In genomic region chr5:136967592-136967991, GRCm38 (mm10) we compare ENCODE assay signal across 10 mouse cellular contexts. TPM values are rescaled to one million over a fixed set of nuclear protein-coding genes. Genes with fewer than 3 reads are reported as not detected.
DNase-seq lines count a peak whose midpoint lies in the region; ATAC-seq and TF ChIP-seq lines count a peak whose summit lies in the region.
"Had no signal": no experiment of that assay in that cellular context is flagged by ENCODE, and none has a peak within 500 bp of the region (broad histone marks: within the 10 kb centered on the region; RNA-seq: fewer than 3 reads in every experiment).

No protein-coding gene starts in this region.

- H3K9me3 ChIP-seq in heart, embryonic 15.5 days (replicated peaks), result no peaks in the 10 kb centered on the region
- H3K9me3 ChIP-seq: megakaryocyte, embryonic 14.5 days had no signal

- TF ChIP-seq CTCF in lung, adult 2 months (IDR thresholded peaks at IDR 0.05; ENCODE audit: insufficient read depth, low read length), result no peak

- peaks cover 26% of the 10 kb centered on the region for H3K36me3 ChIP-seq in heart, embryonic 15.5 days

- H3K4me3 ChIP-seq in lung, adult 2 months (replicated peaks; ENCODE audit: extremely low read depth, low read depth, low read length), result no peak overlapping the region
- H3K4me3 ChIP-seq in heart, embryonic 15.5 days, result no peak overlapping the region
- H3K4me3 ChIP-seq: megakaryocyte, embryonic 14.5 days had no signal

- WGBS in lung, adult 2 months, result 60% methylated on average over 10 of the region's 10 CpGs
- WGBS in heart, embryonic 15.5 days, result 64% methylated on average over 10 of the region's 10 CpGs

- H3K4me2 ChIP-seq in heart, embryonic 15.5 days, result 0 out of 2 replicates have a peak overlapping the region, but pooled peaks have one; percentile 9

- no peak overlapping the region for H3K9ac ChIP-seq in heart, embryonic 15.5 days
- H3K9ac ChIP-seq: forebrain, postnatal 0 days had no signal

- peak; percentile 47 to 51 for DNase-seq in lung, adult 18-20 months
- no peak for DNase-seq in lung, adult 2 months
- DNase-seq in kidney, postnatal 25 days, result peak; percentile 90 to 95
- DNase-seq in testis, postnatal 10 days (ENCODE audit: low spot score), result peak; percentile 63
- DNase-seq in T-cell, adult 2 months (ENCODE audit: low spot score), result no peak
- DNase-seq in spleen, adult 18-20 months, result no peak
- no peak for DNase-seq in frontal cortex, postnatal 25 days (ENCODE audit: low spot score in 2 of 2)
- DNase-seq: forebrain, postnatal 0 days had no signal

- no peak for TF ChIP-seq POLR2A in lung, adult 2 months (IDR thresholded peaks at IDR 0.05; ENCODE audit: borderline replicate concordance, extremely low read depth, low read depth, low read length)

- no peaks in the 10 kb centered on the region for H3K27me3 ChIP-seq in heart, embryonic 15.5 days

- peaks cover 15% of the 10 kb centered on the region for H3K4me1 ChIP-seq in lung, adult 2 months (ENCODE audit: control insufficient read depth, insufficient read depth, low read length)
- H3K4me1 ChIP-seq in heart, embryonic 15.5 days (replicated peaks), result peaks cover 36% of the 10 kb centered on the region

- H3K27ac ChIP-seq in heart, embryonic 15.5 days, result peak overlapping the region; percentile 78

- no peak for ATAC-seq in heart, embryonic 15.5 days (replicated peaks; ENCODE audit: insufficient number of reproducible peaks, insufficient read depth, low FRiP score, low read depth)
- ATAC-seq: forebrain, postnatal 0 days had no signal

RNA-seq across cellular contexts. Expression of gene Cldn15, which starts 1.2 kb away (rescaled TPM):
- polyA plus RNA-seq in lung, adult 2 months (2012; rRNA removed), result 20.6 and 27.6 TPM in 2 replicates
- polyA plus RNA-seq in heart, embryonic 15.5 days (2015; fragmentation: Nextera tagmentation; extraction: Ambion mirVana), result 6.3 and 6.7 TPM in 2 replicates

RNA-seq across cellular contexts. Expression of gene Fis1, which starts 14.5 kb away (rescaled TPM):
- 203 and 217 TPM in 2 replicates for polyA plus RNA-seq in lung, adult 2 months (2012; rRNA removed)
- 221 and 240 TPM in 2 replicates for polyA plus RNA-seq in heart, embryonic 15.5 days (2015; fragmentation: Nextera tagmentation; extraction: Ambion mirVana)

RNA-seq across cellular contexts. Expression of gene Plod3, which starts 19.2 kb away (rescaled TPM):
- polyA plus RNA-seq in lung, adult 2 months (2012; rRNA removed), result 84.8 and 85.6 TPM in 2 replicates
- 34.9 and 50.1 TPM in 2 replicates for polyA plus RNA-seq in heart, embryonic 15.5 days (2015; fragmentation: Nextera tagmentation; extraction: Ambion mirVana)

RNA-seq across cellular contexts. Expression of gene Znhit1, which starts 20.2 kb away (rescaled TPM):
- polyA plus RNA-seq in lung, adult 2 months (2012; rRNA removed), result 70.3 and 82.0 TPM in 2 replicates
- polyA plus RNA-seq in heart, embryonic 15.5 days (2015; fragmentation: Nextera tagmentation; extraction: Ambion mirVana), result 79.5 and 79.9 TPM in 2 replicates

RNA-seq across cellular contexts. Expression of gene Vgf, which starts 58.6 kb away (rescaled TPM):
- 0.03 TPM in 1 of 2 replicates, not detected in the other for polyA plus RNA-seq in lung, adult 2 months (2012; rRNA removed)
- polyA plus RNA-seq in heart, embryonic 15.5 days (2015; fragmentation: Nextera tagmentation; extraction: Ambion mirVana), result 0.10 TPM in 1 of 2 replicates, not detected in the other

Comparison
In these comparisons a context has a peak if more than half of its experiments do, and no peak if none do; other contexts are left out.
1. DNase-seq: peak in lung, adult 18-20 months (2 of 2), kidney, postnatal 25 days (2 of 2) and testis, postnatal 10 days (single experiment); none in lung, adult 2 months (single experiment), T-cell, adult 2 months (single experiment), spleen, adult 18-20 months (0 of 2) and frontal cortex, postnatal 25 days (0 of 2).